Mouse (Mus musculus): Measurements from ENCODE around the gene Eif4g3.
"Not testable (repeated sequence)": the region's sequence is repeated elsewhere in the genome, so short reads cannot be mapped to it uniquely, and the experiment has no call there.

Eif4g3 gene

GRCm38 (mm10) chr4:137992890-137993289 lies at the start of gene Eif4g3:
Gene Eif4g3 (plus strand): TSS chr4:137993022.
- no peak for DNase-seq (ENCODE audit: extremely low read depth, insufficient read length, low spot score)

- no peak for DNase-seq (ENCODE audit: extremely low read depth, insufficient read length, low spot score)
Measured at GRCm38 (mm10) chr4:137943540-137943939, 49.3 kb upstream of the Eif4g3 start.

- no peak for DNase-seq (ENCODE audit: extremely low read depth, insufficient read length, low spot score)
Measured at GRCm38 (mm10) chr4:137945376-137945775, 47.4 kb upstream of the Eif4g3 start.

GRCm38 (mm10) chr4:137946419-137946818 lies 46.4 kb upstream of the Eif4g3 start:
- no peak for DNase-seq (ENCODE audit: extremely low read depth, insufficient read length, low spot score)

- DNase-seq (ENCODE audit: extremely low read depth, insufficient read length, low spot score): no peak
Measured at GRCm38 (mm10) chr4:137952840-137953239, 40.0 kb upstream of the Eif4g3 start.

- DNase-seq (ENCODE audit: extremely low read depth, insufficient read length, low spot score): no peak
Measured at GRCm38 (mm10) chr4:137954184-137954583, 38.6 kb upstream of the Eif4g3 start.

GRCm38 (mm10) chr4:137954926-137955396 lies 37.9 kb upstream of the Eif4g3 start:
- DNase-seq (ENCODE audit: extremely low read depth, insufficient read length, low spot score): peak; percentile 87

GRCm38 (mm10) chr4:137956260-137956659 lies 36.6 kb upstream of the Eif4g3 start:
- DNase-seq (ENCODE audit: extremely low read depth, insufficient read length, low spot score): no peak

GRCm38 (mm10) chr4:137959889-137960665 lies 32.7 kb upstream of the Eif4g3 start:
- DNase-seq (ENCODE audit: extremely low read depth, insufficient read length, low spot score): no peak

- no peak for DNase-seq (ENCODE audit: extremely low read depth, insufficient read length, low spot score)
Measured at GRCm38 (mm10) chr4:137960757-137961156, 32.1 kb upstream of the Eif4g3 start.

GRCm38 (mm10) chr4:137962643-137963350 lies 30.0 kb upstream of the Eif4g3 start:
- no peak for DNase-seq (ENCODE audit: extremely low read depth, insufficient read length, low spot score)

- no peak for DNase-seq (ENCODE audit: extremely low read depth, insufficient read length, low spot score)
Measured at GRCm38 (mm10) chr4:137963431-137963830, 29.4 kb upstream of the Eif4g3 start.

GRCm38 (mm10) chr4:137963881-137964584 lies 28.8 kb upstream of the Eif4g3 start:
- peak; percentile 42 for DNase-seq (ENCODE audit: extremely low read depth, insufficient read length, low spot score)

- no peak for DNase-seq (ENCODE audit: extremely low read depth, insufficient read length, low spot score)
Measured at GRCm38 (mm10) chr4:137964585-137964930, 28.3 kb upstream of the Eif4g3 start.

- no peak for DNase-seq (ENCODE audit: extremely low read depth, insufficient read length, low spot score)
Measured at GRCm38 (mm10) chr4:137968203-137968602, 24.6 kb upstream of the Eif4g3 start.

GRCm38 (mm10) chr4:137970623-137971199 lies 22.1 kb upstream of the Eif4g3 start:
- not testable (repeated sequence) for DNase-seq (ENCODE audit: extremely low read depth, insufficient read length, low spot score)

GRCm38 (mm10) chr4:137974856-137975432 lies 17.9 kb upstream of the Eif4g3 start:
- not testable (repeated sequence) for DNase-seq (ENCODE audit: extremely low read depth, insufficient read length, low spot score)

- not testable (repeated sequence) for DNase-seq (ENCODE audit: extremely low read depth, insufficient read length, low spot score)
Measured at GRCm38 (mm10) chr4:137979066-137979644, 13.7 kb upstream of the Eif4g3 start.

GRCm38 (mm10) chr4:137982869-137983268 lies 10.0 kb upstream of the Eif4g3 start:
- DNase-seq (ENCODE audit: extremely low read depth, insufficient read length, low spot score): no peak

GRCm38 (mm10) chr4:137984212-137984611 lies 8.6 kb upstream of the Eif4g3 start:
- DNase-seq (ENCODE audit: extremely low read depth, insufficient read length, low spot score): no peak
